Mouse (Mus musculus): ENCODE results near the gene Abhd14a.

Abhd14a gene

DNA sequence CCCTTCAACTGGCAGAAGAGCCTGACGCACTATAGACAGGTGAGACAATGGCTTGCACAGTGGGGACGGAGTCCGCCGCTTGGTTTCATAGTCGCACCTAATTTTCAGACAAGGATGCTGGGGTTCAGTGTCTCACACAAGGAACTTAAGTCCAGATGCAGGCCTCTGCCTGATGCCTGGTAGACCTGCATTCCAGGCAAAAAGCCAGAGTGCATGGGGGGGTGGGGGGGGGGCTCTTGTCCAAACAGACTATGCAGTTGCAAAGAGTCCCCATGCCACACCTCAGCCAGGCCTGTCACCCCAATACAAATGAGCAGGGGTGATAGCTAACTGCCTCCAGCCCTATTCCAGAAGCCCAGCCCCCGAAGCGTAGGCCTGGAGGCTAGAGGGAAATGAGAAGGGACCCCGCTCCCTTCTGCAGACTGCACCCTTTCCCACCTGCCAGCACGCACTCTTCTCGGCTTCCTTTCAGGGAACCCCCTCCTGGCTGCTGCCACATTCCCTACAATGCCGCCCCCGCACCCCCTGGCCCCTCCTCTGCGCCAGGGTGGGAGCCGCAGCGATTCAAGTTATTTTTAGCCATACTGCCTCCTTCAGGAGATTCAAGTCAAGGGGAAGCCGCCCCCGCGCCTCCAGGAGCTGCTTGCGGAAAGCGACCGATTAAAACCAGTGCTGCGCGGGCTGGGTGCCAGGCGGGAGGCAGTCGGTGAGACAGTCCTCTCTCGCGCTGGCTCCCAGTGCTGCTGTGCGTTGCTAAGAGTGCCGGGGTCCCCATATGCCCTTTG is 29.4 kb downstream of the Abhd14a start:
- ATAC-seq (ENCODE audit: insufficient number of reproducible peaks, low FRiP score, low TSS enrichment): peak; percentile 27; the same call in 1 of the 2 replicates

DNA sequence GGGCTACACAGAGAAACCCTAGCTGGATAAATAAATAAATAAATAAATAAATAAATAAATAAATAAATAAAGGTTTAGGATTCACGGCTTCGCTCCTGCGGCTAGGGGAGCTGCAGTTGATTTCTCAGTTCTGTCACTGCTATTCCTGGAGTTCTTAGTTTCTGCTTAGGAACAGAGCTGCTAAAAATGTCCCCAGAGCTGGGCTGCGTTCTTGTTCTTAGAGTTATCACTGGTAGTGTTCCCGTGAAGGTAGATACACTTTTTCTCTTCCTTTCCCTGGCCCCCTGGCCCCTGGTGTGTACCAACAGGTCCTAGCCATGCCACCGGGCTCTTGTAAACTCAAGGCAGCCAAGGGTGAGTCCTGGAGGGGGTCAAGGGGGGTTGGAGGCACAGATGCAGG is 30.7 kb downstream of the Abhd14a start:
- ATAC-seq (ENCODE audit: insufficient number of reproducible peaks, low FRiP score, low TSS enrichment): no peak

DNA sequence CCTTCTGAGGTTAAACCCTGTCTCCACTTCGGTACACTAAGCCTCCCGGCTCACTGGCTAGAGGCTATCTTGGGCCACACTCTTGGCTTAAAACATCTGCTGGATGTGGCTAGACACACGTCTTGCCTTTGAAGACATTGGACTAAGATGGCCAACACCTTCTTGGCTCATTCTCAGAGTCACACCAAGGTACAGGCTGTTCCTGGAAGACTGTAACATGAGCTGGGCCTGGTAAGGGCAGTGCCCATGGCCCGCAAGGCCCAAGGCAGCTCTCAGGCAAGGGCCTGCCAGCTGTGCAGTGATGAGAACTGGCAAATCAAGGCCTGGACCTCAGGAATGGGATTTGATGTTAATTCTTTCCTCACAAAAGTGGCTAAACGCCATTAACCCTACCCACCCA is 33.9 kb downstream of the Abhd14a start:
- no peak for ATAC-seq (ENCODE audit: insufficient number of reproducible peaks, low FRiP score, low TSS enrichment)

DNA sequence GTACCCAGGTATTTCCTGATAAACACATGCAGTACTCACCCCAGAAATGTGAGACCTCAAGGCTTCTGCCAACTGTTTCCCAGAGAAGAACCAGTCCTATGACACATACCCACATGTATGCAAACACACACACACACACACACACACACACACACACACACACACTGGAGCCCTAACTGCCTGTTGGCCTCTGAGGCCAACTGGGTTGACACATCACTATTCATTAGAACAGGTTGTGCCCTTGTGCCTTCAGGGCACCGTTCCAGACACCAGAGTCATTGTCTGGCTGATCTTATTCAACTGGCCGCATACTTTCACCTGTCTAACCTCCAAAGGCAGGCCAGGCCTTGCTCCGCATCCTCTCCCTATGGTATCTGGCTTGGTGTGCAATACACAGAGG is 35.3 kb downstream of the Abhd14a start:
- ATAC-seq (ENCODE audit: insufficient number of reproducible peaks, low FRiP score, low TSS enrichment): no peak

DNA sequence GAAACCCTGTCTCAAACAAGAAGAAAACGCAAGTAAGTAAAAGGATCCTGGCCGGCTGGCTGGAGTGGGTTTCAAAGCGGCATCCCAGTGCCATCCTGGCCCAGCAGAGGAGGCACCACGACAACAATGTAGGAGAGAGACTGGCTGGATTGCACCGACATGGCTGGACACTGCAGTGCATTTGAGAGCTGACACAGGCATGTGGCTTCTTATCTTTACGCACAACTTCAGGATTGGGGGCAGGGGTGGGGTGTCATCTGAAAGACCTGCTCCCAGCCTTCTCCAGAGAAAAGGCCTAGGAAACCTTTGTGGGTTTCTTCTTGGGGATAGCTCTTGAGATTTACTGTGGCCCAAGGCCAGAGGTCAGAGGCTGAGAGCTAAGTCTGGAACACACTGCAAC is 35.7 kb downstream of the Abhd14a start:
- ATAC-seq (ENCODE audit: insufficient number of reproducible peaks, low FRiP score, low TSS enrichment): no peak

DNA sequence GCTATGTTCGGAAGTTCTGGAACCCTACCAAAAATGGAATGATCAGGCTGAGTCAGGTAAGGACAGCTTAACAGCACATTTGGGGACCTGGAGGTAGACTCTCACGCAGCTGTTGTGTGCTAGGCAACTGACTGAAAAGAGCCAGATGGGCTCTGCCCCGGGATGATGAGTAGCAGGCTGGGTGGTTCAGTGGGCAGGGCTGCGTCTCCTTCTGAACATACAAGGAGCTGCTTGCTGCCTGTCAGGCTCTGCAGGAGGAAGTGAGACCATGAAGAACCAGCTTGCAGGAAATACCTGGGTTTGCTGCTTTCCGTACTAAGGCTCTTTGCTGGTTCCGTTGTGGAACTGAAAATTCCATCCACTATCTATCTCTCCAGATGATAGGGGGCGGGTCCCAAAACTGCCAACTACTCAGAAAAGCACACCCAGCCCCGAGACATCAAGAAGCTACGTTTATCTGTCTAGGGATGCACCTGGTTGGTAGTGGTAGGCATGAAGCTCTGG is 36.3 kb downstream of the Abhd14a start:
- no peak for ATAC-seq (ENCODE audit: insufficient number of reproducible peaks, low FRiP score, low TSS enrichment)

DNA sequence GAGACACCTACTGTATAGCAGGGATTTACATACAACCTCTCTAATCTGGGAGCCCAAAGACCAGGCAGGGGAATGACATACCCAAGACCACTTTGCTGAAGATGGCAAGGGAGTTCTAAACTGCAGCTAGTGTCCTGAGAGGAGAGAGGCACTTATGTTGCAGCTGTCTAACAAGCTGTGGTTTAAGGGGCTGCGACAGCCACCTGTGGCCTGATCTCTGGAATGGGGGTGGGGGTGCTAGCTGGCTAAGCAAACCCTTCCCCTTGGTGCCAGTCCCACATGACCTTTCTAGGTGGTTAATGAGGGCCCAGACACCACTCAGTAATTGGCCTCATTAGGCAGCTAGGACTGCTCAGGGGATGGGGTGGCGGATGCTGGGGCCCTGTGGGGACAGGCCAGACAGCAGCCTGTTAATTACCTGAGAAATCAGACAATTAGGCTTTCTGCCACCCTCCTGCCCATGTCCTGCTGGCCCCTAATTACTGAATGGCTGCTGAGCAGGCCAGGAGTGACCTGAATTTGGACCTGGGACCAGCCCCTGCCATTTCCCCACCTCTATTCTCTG is 37.3 kb downstream of the Abhd14a start:
- no peak for ATAC-seq (ENCODE audit: insufficient number of reproducible peaks, low FRiP score, low TSS enrichment)

DNA sequence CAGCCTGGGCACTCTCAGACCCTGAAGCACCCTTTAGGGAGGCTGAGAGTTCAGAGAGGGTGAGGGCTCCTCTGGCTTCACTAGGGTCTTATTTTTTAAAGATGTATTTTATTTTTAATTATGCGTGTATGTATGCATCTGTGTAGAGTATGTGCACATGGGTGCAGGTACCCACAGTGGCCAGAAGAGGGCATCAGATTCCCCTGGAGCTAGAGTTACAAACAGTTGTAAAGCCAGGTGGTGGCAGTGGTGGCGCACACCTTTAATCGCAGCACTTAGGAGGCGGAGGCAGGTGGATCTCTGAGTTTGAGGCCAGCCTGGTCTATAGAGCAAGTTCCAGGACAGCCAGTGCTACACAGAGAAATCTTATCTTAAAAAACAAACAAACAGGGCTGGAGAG is 38.4 kb downstream of the Abhd14a start:
- no peak for ATAC-seq (ENCODE audit: insufficient number of reproducible peaks, low FRiP score, low TSS enrichment)

DNA sequence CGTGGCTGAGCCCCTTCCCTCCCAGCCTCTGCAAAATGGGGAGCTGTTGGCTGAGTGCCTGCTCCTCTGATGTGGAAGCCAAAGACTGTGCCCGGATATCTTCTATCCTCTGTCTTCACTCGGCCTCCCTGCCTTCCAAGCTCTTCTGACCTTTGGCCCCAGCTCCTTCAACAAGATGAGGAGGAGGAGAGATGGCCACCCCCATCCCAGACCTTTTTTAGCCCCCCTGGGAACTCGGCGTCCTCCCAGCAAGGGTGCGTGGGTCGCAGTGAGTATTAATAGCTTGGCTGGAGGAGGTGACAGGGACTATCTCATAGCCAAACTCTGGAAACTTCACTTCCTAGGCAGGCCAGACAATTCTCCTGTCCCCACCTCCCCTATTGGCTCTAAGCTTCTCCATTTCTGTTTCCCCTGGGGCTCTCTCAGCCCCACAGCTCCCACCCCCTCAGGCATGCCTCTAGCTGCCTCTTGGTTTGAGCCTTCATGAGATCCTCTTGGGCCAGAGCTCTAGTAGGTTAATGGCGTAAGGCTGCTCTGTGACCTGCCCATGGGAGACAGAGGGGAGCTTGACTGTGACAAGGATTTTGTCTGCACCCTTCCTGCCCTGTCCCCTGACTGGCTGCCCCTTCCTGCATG is 40.9 kb downstream of the Abhd14a start:
- no peak for ATAC-seq (ENCODE audit: insufficient number of reproducible peaks, low FRiP score, low TSS enrichment)

DNA sequence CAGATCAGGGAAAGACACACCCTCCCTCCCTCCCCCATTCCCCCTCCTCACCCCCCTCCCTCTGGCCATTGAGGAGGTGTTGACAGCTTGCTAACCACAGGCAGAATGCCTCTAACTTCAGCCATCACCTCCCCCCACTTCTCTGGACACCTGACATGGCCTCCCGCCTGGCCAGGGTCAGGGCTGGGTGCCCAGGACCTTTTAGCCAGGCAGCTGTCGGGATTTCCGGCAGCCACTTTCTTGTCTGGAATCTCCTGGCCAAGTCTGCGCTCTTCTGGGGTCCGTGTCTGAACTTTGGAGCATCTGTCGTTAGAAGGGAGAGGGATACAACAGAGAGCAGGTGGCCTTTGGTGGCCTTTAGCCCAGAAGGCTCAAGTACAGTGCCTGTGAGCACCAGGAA is 42.2 kb downstream of the Abhd14a start:
- ATAC-seq (ENCODE audit: insufficient number of reproducible peaks, low FRiP score, low TSS enrichment): no peak

DNA sequence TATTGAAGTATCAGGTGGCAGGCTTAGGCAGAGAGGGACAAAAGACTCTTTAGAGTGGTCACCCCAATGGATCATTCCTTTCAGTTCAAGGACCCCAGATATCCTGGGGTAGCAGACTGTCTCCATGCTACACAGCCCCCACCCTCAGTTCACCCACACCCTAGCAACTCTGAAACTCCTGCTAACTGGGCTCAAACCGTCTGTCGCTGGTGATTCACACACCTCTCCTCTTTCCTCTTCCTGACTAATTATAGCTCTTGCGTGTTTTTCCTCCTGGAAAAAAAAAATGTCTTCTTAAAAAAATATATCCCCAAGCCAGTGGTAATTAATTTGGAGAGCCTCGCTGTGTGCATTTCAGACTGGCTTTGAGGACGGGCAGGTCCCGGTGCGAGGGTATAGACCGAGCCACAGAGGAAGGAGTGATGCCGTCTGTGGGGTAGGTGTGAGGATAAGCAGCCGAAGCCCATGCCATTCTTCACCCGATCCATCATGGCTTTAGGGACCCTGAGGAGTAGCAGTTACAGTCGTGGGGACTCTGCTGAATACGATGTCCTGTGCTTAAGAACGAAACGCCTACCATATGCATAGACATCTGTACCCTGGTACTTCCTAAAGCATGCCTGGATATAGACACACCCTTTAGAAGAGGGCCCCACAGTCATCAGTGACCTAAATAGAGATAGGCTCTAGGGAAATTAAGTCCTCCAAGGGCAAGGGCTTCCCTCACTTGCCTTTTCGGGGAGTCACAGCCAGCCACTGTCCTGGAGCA is 44.7 kb downstream of the Abhd14a start:
- ATAC-seq (ENCODE audit: insufficient number of reproducible peaks, low FRiP score, low TSS enrichment): no peak

DNA sequence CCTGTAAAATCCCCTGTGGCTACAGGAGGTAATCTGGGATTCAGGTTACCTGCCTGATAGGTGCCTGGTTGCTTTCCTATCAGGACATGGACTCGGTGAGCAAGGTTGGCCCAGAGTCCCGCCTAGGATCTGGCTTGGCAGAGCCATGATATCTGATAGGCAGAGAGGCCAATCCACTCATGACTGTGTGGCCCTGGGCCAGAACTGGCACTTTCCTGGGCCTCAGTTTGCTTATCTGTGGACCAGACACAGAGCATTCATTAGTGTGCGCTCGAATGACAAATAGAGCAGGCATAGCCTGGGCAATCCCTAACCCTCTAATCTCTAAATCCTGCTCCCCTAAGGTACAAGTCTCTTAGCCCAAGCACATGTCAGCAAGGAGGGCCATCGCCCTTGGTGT is 45.3 kb downstream of the Abhd14a start:
- ATAC-seq (ENCODE audit: insufficient number of reproducible peaks, low FRiP score, low TSS enrichment): no peak

DNA sequence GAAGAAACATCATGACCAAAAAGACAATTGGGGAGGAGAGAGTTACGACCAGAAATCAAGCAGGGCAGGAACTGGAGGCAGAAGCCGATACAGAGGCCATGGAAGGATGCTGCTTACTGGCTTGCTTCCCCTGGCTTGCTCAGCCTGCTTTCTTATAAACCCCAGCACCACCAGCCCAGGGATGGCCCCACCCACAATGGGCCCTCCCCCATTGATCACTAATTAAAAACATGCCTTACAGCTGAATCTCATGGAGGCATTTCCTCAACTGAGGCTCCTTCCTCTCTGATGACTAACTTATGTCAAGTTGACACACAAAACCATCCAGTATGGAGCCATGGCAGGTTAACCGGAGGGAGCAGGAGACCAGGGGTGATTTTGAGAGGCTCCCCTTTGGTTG is 47.7 kb downstream of the Abhd14a start:
- no peak for ATAC-seq (ENCODE audit: insufficient number of reproducible peaks, low FRiP score, low TSS enrichment)

DNA sequence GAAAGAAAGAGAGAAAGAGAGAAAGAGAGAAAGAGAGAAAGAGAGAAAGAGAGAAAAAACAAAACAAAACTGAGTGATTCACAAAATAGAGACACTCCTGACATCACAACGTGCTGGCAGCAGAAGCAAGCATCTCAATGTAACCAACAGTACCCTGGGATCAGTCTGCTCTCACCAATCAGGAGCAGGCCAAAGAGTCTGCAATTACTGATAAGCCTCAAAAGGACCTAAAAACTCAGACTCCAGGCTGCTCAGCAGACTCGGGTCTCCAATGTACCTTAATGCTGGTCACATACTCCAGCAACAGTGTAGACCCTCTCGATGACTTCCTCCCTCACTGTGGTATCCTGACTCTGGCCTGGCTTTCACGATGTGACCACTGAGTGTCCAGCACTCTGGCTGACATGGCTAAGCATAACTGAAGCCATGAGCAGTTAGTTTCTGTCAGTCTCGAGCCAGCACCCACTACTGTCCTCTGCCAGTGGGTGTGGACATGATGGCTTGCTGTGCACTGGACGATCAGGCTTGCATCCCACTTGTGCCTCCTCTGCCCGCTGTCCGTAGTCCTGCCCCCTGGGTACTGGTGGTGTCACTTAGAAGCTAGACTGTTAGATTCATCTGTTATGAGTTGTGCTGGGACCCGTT is 48.7 kb downstream of the Abhd14a start:
- ATAC-seq (ENCODE audit: insufficient number of reproducible peaks, low FRiP score, low TSS enrichment): no peak

DNA sequence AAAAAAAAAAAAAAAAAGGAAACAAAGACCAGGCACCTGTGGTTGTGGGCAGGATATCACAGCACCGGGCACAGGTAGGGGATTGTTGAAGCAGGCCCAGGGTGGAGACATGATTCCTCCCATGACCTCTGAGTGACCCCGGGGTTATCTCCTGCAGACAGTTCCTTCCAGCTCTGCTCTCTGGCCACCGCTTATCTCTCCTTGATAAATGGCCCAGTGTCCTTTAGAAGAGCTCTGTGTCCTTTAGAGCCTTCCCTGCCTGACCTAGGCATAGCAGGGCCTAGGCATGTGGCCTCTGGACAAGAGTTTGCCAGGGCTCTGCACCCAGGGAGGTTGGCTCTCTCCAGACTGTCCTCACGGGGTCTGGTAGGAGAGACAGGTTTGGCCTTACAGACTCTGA is 49.7 kb downstream of the Abhd14a start:
- no peak for ATAC-seq (ENCODE audit: insufficient number of reproducible peaks, low FRiP score, low TSS enrichment)

DNA sequence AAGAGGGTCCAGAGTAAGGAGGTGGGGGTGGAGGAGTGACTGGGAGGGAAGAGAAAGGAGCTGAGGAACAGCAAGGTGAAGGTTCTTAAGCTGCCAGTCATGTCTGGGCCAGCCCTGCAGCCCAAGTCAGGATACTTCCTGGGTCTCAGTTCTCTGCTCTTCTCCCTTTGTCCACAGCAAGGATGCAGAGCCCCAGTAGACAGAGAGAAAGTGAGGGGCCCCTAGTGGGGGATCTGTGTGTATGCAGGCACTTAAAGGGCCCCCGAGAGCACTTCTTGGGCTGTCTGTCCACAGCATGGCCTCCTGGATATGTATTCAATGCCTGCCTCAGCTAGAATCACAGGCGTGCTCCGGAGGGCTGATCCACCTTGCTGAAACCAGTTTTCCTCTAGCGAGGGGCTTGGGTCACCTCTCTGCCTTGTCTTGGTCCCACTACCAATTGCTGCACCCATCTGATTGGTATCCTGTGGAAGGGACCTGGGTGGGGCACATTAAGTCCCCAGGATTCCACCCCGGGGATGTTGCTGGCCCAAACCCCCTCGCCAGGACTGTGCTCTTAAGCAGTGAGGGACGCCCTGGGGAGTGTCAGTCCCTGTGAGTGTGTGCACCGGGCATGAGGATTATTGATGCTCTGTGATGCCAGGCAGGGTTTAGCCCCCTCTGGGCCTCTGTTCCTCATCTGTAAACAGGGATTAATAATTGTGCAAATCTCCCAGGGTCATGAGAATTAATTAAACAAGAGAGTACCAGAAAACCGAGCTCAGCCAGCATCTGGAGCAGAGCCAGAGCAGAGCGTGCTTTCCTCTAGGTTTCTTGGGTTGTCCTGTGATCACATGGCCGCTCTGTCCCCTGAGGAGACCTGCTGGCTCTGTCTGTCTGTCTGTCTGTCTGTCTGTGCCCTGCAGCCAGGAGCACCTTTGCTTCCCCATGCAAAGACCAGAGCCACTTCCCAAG is 52.6 kb downstream of the Abhd14a start:
- no peak for ATAC-seq (ENCODE audit: insufficient number of reproducible peaks, low FRiP score, low TSS enrichment)

DNA sequence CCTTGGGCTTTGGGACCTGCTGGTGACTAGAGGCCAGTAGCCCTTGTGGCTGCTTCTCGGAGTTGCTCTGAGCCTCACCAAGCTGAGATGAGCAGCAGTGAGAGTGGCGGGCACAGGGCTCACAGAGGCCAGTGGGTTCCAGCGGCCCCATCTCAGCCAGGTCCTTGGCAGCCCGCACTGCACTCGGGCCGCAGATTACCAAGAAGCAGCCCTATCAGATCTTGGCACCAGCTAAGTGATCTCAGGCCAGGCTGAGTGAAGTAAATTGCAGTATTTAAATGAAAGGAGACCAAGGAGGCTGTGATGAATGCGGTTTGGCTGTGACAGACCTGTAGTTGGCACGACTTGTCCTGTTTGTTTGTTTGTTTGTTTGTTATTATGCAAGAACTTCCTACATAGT is 53.9 kb downstream of the Abhd14a start:
- ATAC-seq (ENCODE audit: insufficient number of reproducible peaks, low FRiP score, low TSS enrichment): no peak

DNA sequence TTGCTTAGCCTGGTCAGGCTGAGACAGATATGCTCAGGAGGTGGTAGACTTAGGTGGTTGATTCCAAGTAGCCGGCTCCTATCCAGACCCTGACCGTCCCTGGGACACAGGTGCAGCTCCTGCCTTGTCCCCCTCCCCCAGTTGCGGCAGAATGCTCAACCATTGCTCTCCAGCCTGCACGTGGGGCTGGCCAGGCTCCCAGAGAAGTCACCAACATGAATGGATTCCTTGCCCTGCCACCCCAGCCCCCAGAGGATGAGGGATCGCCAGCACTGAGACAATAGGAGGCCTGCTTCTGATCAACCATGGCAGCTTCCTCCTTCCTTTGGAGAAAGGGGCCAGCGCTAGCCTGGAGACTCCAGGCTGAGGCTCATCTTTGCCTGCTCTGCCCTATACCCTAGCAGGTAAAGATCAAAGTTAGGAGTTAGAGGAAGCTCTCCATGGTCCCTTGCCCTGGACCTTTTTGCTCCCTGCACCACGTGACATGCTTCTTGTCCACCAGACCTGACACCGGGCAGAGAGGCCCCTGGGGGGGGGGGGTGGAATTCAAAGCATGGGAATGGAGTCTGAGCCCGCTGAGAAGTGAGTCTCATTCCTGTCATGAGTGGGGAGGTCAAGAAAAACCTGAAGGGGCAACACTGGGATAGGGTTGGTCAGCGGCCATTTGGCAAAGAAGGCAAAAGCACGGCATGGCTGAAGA is 54.5 kb downstream of the Abhd14a start:
- ATAC-seq (ENCODE audit: insufficient number of reproducible peaks, low FRiP score, low TSS enrichment): no peak

Measured in cerebellum, adult (tissue).